Mouse (Mus musculus): Measurements from ENCODE around the gene Pou5f2.

Pou5f2 gene

GRCm38 (mm10) chr13:78024683-78025294 is at the start of gene Pou5f2:
TSS of gene Pou5f2 (plus strand) at chr13:78024902.
- in situ Hi-C loops (cut with MboI, MseI), result no loop called here

- in situ Hi-C loops (cut with MboI, MseI), result no loop called here
Measured at GRCm38 (mm10) chr13:77976248-77976647, 48.5 kb upstream of the Pou5f2 start.

GRCm38 (mm10) chr13:77977121-77977520 is 47.6 kb upstream of the Pou5f2 start:
- in situ Hi-C loops (cut with MboI, MseI), result no loop called here

GRCm38 (mm10) chr13:77982105-77982851 is 42.4 kb upstream of the Pou5f2 start:
- in situ Hi-C loops (cut with MboI, MseI), result loop anchor here (10.0 kb wide), 1 partner anchor 203 kb away; no protein-coding TSS in a partner anchor

GRCm38 (mm10) chr13:77982852-77983202 is 41.9 kb upstream of the Pou5f2 start:
- in situ Hi-C loops (cut with MboI, MseI), result loop anchor here (10.0 kb wide), 1 partner anchor 202 kb away; no protein-coding TSS in a partner anchor

- in situ Hi-C loops (cut with MboI, MseI), result no loop called here
Measured at GRCm38 (mm10) chr13:77991189-77991886, 33.4 kb upstream of the Pou5f2 start.

GRCm38 (mm10) chr13:78004649-78005048 is 20.1 kb upstream of the Pou5f2 start:
- in situ Hi-C loops (cut with MboI, MseI), result no loop called here

GRCm38 (mm10) chr13:78005344-78005743 is 19.4 kb upstream of the Pou5f2 start:
- in situ Hi-C loops (cut with MboI, MseI), result no loop called here

- in situ Hi-C loops (cut with MboI, MseI), result no loop called here
Measured at GRCm38 (mm10) chr13:78010176-78010575, 14.5 kb upstream of the Pou5f2 start.

- in situ Hi-C loops (cut with MboI, MseI), result no loop called here
Measured at GRCm38 (mm10) chr13:78032821-78033220, 8.1 kb downstream of the Pou5f2 start.

GRCm38 (mm10) chr13:78037203-78037602 is 12.5 kb downstream of the Pou5f2 start:
- in situ Hi-C loops (cut with MboI, MseI), result no loop called here

- in situ Hi-C loops (cut with MboI, MseI), result no loop called here
Measured at GRCm38 (mm10) chr13:78043203-78043602, 18.5 kb downstream of the Pou5f2 start.

GRCm38 (mm10) chr13:78045116-78045515 is 20.4 kb downstream of the Pou5f2 start:
- in situ Hi-C loops (cut with MboI, MseI), result no loop called here

All from T-helper 17 cell (primary cell).